Mouse (Mus musculus): ENCODE results near the gene Dst. TPM values are rescaled to one million over a fixed set of nuclear protein-coding genes. Genes with fewer than 3 reads are reported as not detected.

Gene Dst
- polyA plus RNA-seq, 1 experiment from 2014 or later: 28.4 TPM

- peaks cover 72% of the 10 kb centered on the region for H3K4me1 ChIP-seq (replicated peaks)
- H3K36me3 ChIP-seq: peaks cover 8% of the 10 kb centered on the region
- no peak for ATAC-seq (ENCODE audit: insufficient number of reproducible peaks, low FRiP score)
- no peaks in the 10 kb centered on the region for H3K27me3 ChIP-seq (replicated peaks)
- H3K4me2 ChIP-seq: no peak overlapping the region
- WGBS: 90% methylated on average over 10 of the region's 10 CpGs
- H3K9ac ChIP-seq: no peak overlapping the region
- no peak overlapping the region for H3K4me3 ChIP-seq
- H3K9me3 ChIP-seq (replicated peaks): no peaks in the 10 kb centered on the region
- H3K27ac ChIP-seq (ENCODE audit: poor library complexity, severe bottlenecking): peak overlapping the region; percentile 92
These were observed 222.8 kb downstream of the Dst start for GRCm38 (mm10) chr1:34130804-34131203.

- H3K27me3 ChIP-seq (replicated peaks): no peaks in the 10 kb centered on the region
- H3K9ac ChIP-seq: no peak overlapping the region
- 33% methylated on average over 16 of the region's 16 CpGs for WGBS
- 0 out of 2 replicates have a peak, but pooled peaks have one; percentile 52 for ATAC-seq (ENCODE audit: insufficient number of reproducible peaks, low FRiP score)
- no peaks in the 10 kb centered on the region for H3K9me3 ChIP-seq (replicated peaks)
- H3K4me1 ChIP-seq (replicated peaks): peaks cover 64% of the 10 kb centered on the region
- peak overlapping the region; percentile 91 for H3K27ac ChIP-seq (ENCODE audit: poor library complexity, severe bottlenecking)
- H3K4me3 ChIP-seq: no peak overlapping the region
- peaks cover 11% of the 10 kb centered on the region for H3K36me3 ChIP-seq
- H3K4me2 ChIP-seq: peak overlapping the region; percentile 53
These were observed 224.8 kb downstream of the Dst start for GRCm38 (mm10) chr1:34132875-34133274.

- Histone ChIP-seq H3K9me3 (replicated peaks) (no peaks in the 10 kb centered on the region), H3K4me1 (replicated peaks) (peaks cover 52% of the 10 kb centered on the region), H3K36me3 (peaks cover 11% of the 10 kb centered on the region), H3K27ac (ENCODE audit: poor library complexity, severe bottlenecking) (no peak overlapping the region), H3K4me2 (no peak overlapping the region), H3K27me3 (replicated peaks) (no peaks in the 10 kb centered on the region), H3K9ac (no peak overlapping the region), H3K4me3 (no peak overlapping the region)
- ATAC-seq (ENCODE audit: insufficient number of reproducible peaks, low FRiP score): no peak
- 93% methylated on average over 3 of the region's 3 CpGs for WGBS
These were observed 227.5 kb downstream of the Dst start for GRCm38 (mm10) chr1:34135535-34135934.

- Histone ChIP-seq H3K9me3 (replicated peaks) (no peaks in the 10 kb centered on the region), H3K36me3 (peaks cover 11% of the 10 kb centered on the region), H3K4me3 (no peak overlapping the region), H3K9ac (no peak overlapping the region), H3K27ac (ENCODE audit: poor library complexity, severe bottlenecking) (no peak overlapping the region), H3K27me3 (replicated peaks) (no peaks in the 10 kb centered on the region), H3K4me2 (no peak overlapping the region), H3K4me1 (replicated peaks) (peaks cover 41% of the 10 kb centered on the region)
- no peak for ATAC-seq (ENCODE audit: insufficient number of reproducible peaks, low FRiP score)
- WGBS: 57% methylated on average over 13 of the region's 13 CpGs
These were observed 231.3 kb downstream of the Dst start for GRCm38 (mm10) chr1:34139191-34139853.

GRCm38 (mm10) chr1:34139871-34140471 is 231.9 kb downstream of the Dst start:
- Histone ChIP-seq H3K27ac (ENCODE audit: poor library complexity, severe bottlenecking) (no peak overlapping the region), H3K9ac (no peak overlapping the region), H3K4me3 (no peak overlapping the region), H3K36me3 (peaks cover 11% of the 10 kb centered on the region), H3K4me1 (replicated peaks) (peaks cover 38% of the 10 kb centered on the region), H3K4me2 (no peak overlapping the region), H3K9me3 (replicated peaks) (no peaks in the 10 kb centered on the region), H3K27me3 (replicated peaks) (no peaks in the 10 kb centered on the region)
- peak; percentile 57; the same call in 1 of the 2 replicates for ATAC-seq (ENCODE audit: insufficient number of reproducible peaks, low FRiP score)
- 76% methylated on average over 6 of the region's 6 CpGs for WGBS

- Histone ChIP-seq H3K36me3 (peaks cover 5% of the 10 kb centered on the region), H3K27me3 (replicated peaks) (no peaks in the 10 kb centered on the region), H3K4me1 (replicated peaks) (peaks cover 35% of the 10 kb centered on the region), H3K4me3 (no peak overlapping the region), H3K27ac (ENCODE audit: poor library complexity, severe bottlenecking) (no peak overlapping the region), H3K4me2 (no peak overlapping the region), H3K9ac (no peak overlapping the region), H3K9me3 (replicated peaks) (no peaks in the 10 kb centered on the region)
- no peak for ATAC-seq (ENCODE audit: insufficient number of reproducible peaks, low FRiP score)
- WGBS: 65% methylated on average over 3 of the region's 3 CpGs
These were observed 232.7 kb downstream of the Dst start for GRCm38 (mm10) chr1:34140686-34141085.

GRCm38 (mm10) chr1:34142951-34143580 is 235.0 kb downstream of the Dst start:
- ATAC-seq (ENCODE audit: insufficient number of reproducible peaks, low FRiP score): no peak
- Histone ChIP-seq H3K4me3 (no peak overlapping the region), H3K4me2 (no peak overlapping the region), H3K36me3 (no peaks in the 10 kb centered on the region; the same call in 1 of the 2 replicates), H3K9me3 (replicated peaks) (no peaks in the 10 kb centered on the region), H3K9ac (no peak overlapping the region), H3K27ac (ENCODE audit: poor library complexity, severe bottlenecking) (peak overlapping the region; percentile 9; the same call in 1 of the 2 replicates), H3K4me1 (replicated peaks) (peaks cover 35% of the 10 kb centered on the region), H3K27me3 (replicated peaks) (no peaks in the 10 kb centered on the region)
- WGBS: 53% methylated on average over 9 of the region's 9 CpGs

- Histone ChIP-seq H3K4me3 (no peak overlapping the region), H3K27me3 (replicated peaks) (no peaks in the 10 kb centered on the region), H3K4me2 (no peak overlapping the region), H3K9ac (no peak overlapping the region), H3K4me1 (replicated peaks) (peaks cover 29% of the 10 kb centered on the region), H3K27ac (ENCODE audit: poor library complexity, severe bottlenecking) (no peak overlapping the region), H3K9me3 (replicated peaks) (no peaks in the 10 kb centered on the region), H3K36me3 (no peaks in the 10 kb centered on the region; the same call in 1 of the 2 replicates)
- ATAC-seq (ENCODE audit: insufficient number of reproducible peaks, low FRiP score): no peak
- 94% methylated on average over 7 of the region's 7 CpGs for WGBS
These were observed 236.8 kb downstream of the Dst start for GRCm38 (mm10) chr1:34144826-34145225.

GRCm38 (mm10) chr1:34148039-34148438 is 240.0 kb downstream of the Dst start:
- no peak overlapping the region for H3K9ac ChIP-seq
- H3K4me2 ChIP-seq: no peak overlapping the region
- 91% methylated on average over 11 of the region's 11 CpGs for WGBS
- no peak overlapping the region for H3K4me3 ChIP-seq
- H3K9me3 ChIP-seq (replicated peaks): no peaks in the 10 kb centered on the region
- H3K36me3 ChIP-seq: peaks cover 8% of the 10 kb centered on the region
- no peak overlapping the region for H3K27ac ChIP-seq (ENCODE audit: poor library complexity, severe bottlenecking)
- no peaks in the 10 kb centered on the region for H3K27me3 ChIP-seq (replicated peaks)
- H3K4me1 ChIP-seq (replicated peaks): peaks cover 9% of the 10 kb centered on the region
- no peak for ATAC-seq (ENCODE audit: insufficient number of reproducible peaks, low FRiP score)

GRCm38 (mm10) chr1:34150416-34151093 is 242.5 kb downstream of the Dst start:
- Histone ChIP-seq H3K36me3 (peaks cover 15% of the 10 kb centered on the region), H3K4me3 (no peak overlapping the region), H3K9me3 (replicated peaks) (no peaks in the 10 kb centered on the region), H3K9ac (no peak overlapping the region), H3K4me2 (no peak overlapping the region), H3K4me1 (replicated peaks) (no peaks in the 10 kb centered on the region), H3K27ac (ENCODE audit: poor library complexity, severe bottlenecking) (peak overlapping the region; percentile 3; the same call in 1 of the 2 replicates), H3K27me3 (replicated peaks) (no peaks in the 10 kb centered on the region)
- WGBS: 62% methylated on average over 10 of the region's 10 CpGs
- no peak for ATAC-seq (ENCODE audit: insufficient number of reproducible peaks, low FRiP score)

- Histone ChIP-seq H3K4me3 (no peak overlapping the region), H3K4me2 (no peak overlapping the region), H3K27ac (ENCODE audit: poor library complexity, severe bottlenecking) (no peak overlapping the region), H3K36me3 (peaks cover 25% of the 10 kb centered on the region), H3K9me3 (replicated peaks) (no peaks in the 10 kb centered on the region), H3K9ac (no peak overlapping the region), H3K27me3 (replicated peaks) (no peaks in the 10 kb centered on the region), H3K4me1 (replicated peaks) (peaks cover 3% of the 10 kb centered on the region)
- ATAC-seq (ENCODE audit: insufficient number of reproducible peaks, low FRiP score): no peak
- WGBS: 83% methylated on average over 5 of the region's 5 CpGs
These were observed 244.7 kb downstream of the Dst start for GRCm38 (mm10) chr1:34152683-34153082.
